Mouse (Mus musculus) C2C12 (cell line): Measurements from ENCODE around the gene Cpt1a. TPM values are rescaled to one million over a fixed set of nuclear protein-coding genes. Genes with fewer than 3 reads are reported as not detected.
A peak's percentile ranks its signal among the peaks of the same experiment; 100 is the strongest.

Experiments
- H3K27me3 ChIP-seq: one replicate; pipeline ENCODE4 v1.6.1; 2011; ENCODE audit not compliant: control insufficient read depth, insufficient read depth, insufficient read length
- H3K36me3 ChIP-seq: one replicate; pipeline ENCODE4 v1.6.1; 2011; ENCODE audit not compliant: control insufficient read depth, insufficient read depth
- H3K4me3 ChIP-seq: one replicate; pipeline ENCODE4 v1.5.1; 2011; ENCODE audit warnings: mild to moderate bottlenecking, control low read depth; ENCODE audit not compliant: poor library complexity, insufficient read depth, severe bottlenecking
- H3K79me2 ChIP-seq: one replicate; pipeline ENCODE4 v1.6.1; 2011; ENCODE audit not compliant: control insufficient read depth, insufficient read depth
- H3K79me3 ChIP-seq: one replicate; pipeline ENCODE4 v1.6.1; 2011; ENCODE audit warnings: low read depth, control low read depth
- H3ac ChIP-seq: one replicate; pipeline ENCODE3; 2011; ENCODE audit warnings: low read depth; ENCODE audit not compliant: control insufficient read depth, insufficient read length
- CEBPB ChIP-seq: IDR thresholded peaks from one replicate; pipeline ENCODE4 v1.6.1; 2011; ENCODE audit warnings: low read depth, mild to moderate bottlenecking, control low read depth, moderate library complexity
- CTCF ChIP-seq: IDR thresholded peaks from one replicate; pipeline ENCODE4 v1.5.1; 2011; ENCODE audit not compliant: control insufficient read depth, insufficient read depth, insufficient read length
- FOSL1 ChIP-seq: IDR thresholded peaks from one replicate; pipeline ENCODE4 v1.8.0; 2011; ENCODE audit warnings: mild to moderate bottlenecking, low read length; ENCODE audit not compliant: poor library complexity, insufficient read depth, severe bottlenecking
- MAX ChIP-seq: IDR thresholded peaks from one replicate; pipeline ENCODE4 v1.6.1; 2011; ENCODE audit warnings: mild to moderate bottlenecking, control low read depth
- MYOD1 ChIP-seq: IDR thresholded peaks from one replicate; pipeline ENCODE4 v1.6.1; 2011; ENCODE audit warnings: low read depth; ENCODE audit not compliant: control insufficient read depth, insufficient read length
- MYOG ChIP-seq: IDR thresholded peaks from one replicate; pipeline ENCODE4 v1.6.1; 2011; ENCODE audit not compliant: control insufficient read depth, insufficient read length; ENCODE audit errors: extremely low read depth
- USF1 ChIP-seq: IDR thresholded peaks from one replicate; pipeline ENCODE4 v1.6.1; 2011; ENCODE audit warnings: low read depth, mild to moderate bottlenecking, control low read depth, moderate library complexity
- polyA plus RNA-seq: library from polyadenylated mRNA; unstranded; fragments of >200 nt; fragmentation: generic; extraction: Trizol; gene quantifications from one replicate; pipeline ENCODE4 v1.2.1, GENCODE M21; 2012; ENCODE audit warnings: missing spikeins

Gene Cpt1a
- polyA plus RNA-seq, 1 experiment: 56.7 TPM

DNA sequence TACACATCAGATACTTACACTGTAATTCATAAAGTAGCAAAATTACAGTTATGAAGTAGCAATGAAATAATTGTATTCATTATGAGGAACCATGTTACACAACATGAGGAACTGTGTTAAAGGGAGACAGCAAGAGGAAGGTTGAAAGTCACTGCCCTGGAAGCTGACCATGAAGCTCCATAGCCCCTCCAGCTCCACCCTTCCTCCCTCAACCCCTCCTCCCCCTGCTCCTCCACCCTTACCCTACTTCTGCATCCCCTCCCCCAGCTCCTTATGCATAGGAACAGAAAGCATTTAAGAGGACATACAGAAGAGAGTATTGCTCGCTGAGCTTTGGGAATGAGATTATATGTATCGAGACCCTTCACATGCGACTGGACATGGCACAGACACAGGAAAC, 56.5 kb downstream of the Cpt1a start:
- no peak for TF ChIP-seq CEBPB
- no peak for TF ChIP-seq MYOD1
- TF ChIP-seq MAX: no peak
- TF ChIP-seq FOSL1: no peak
- no peak for TF ChIP-seq CTCF
- no peak for TF ChIP-seq USF1
- TF ChIP-seq MYOG: no peak
- no peaks in the 10 kb centered on the region for H3K79me3 ChIP-seq
- no peak overlapping the region for H3K4me3 ChIP-seq
- H3ac ChIP-seq: no peak overlapping the region
- H3K27me3 ChIP-seq: no peaks in the 10 kb centered on the region
- H3K36me3 ChIP-seq: peaks cover 47% of the 10 kb centered on the region
- H3K79me2 ChIP-seq: no peaks in the 10 kb centered on the region

DNA sequence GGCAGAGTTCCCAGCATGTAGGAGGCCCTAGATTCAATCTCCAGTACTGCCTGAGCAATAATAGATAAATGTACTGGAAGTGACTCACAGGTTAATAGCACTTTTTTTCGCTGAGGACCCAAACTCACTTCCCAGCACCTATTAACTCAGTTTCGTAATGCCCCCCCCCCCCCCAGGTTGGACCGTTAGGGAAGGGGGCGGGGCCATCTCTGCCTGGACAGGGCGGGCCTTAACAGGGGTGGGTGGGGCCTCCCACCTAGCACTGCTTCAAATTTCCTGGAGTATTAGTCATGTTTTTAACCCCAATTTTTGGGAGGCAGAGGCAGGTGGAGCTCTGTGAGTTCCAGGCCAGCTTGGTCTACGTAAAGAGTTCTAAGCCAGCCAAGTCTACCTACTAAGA, 65.9 kb downstream of the Cpt1a start:
- Histone ChIP-seq H3ac (no peak overlapping the region), H3K4me3 (no peak overlapping the region), H3K27me3 (no peaks in the 10 kb centered on the region), H3K79me2 (no peaks in the 10 kb centered on the region), H3K79me3 (no peaks in the 10 kb centered on the region), H3K36me3 (peaks cover 28% of the 10 kb centered on the region)
- no peak for TF ChIP-seq CTCF

DNA sequence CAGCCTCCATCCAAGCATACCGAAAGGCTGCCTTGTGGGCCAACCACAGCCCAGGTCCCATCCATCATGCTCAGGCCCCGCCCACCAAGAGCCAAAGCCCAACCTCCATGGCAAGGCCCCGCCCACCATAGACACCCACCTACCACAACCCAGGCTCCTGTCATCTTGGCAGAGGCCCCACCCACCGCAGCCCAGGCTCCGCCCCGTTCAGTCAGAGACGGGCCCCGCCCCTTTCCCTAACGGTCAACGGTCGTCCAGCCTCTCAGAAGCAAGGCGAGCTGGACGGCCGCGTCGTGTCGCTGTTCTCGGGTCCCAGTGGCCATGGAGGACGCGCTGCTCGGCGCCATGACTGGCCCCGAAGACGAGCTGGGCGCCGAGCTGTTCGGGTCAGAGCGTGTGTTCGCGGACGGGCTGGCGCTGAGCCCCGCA, 66.5 kb downstream of the Cpt1a start, which contains the start of gene Tesmin:
Gene Tesmin, plus strand, starts transcription at position 229 of the 429 bp plus-strand sequence.
- TF ChIP-seq MYOG (no peak), MAX (no peak), USF1 (no peak), CTCF (no peak)

DNA sequence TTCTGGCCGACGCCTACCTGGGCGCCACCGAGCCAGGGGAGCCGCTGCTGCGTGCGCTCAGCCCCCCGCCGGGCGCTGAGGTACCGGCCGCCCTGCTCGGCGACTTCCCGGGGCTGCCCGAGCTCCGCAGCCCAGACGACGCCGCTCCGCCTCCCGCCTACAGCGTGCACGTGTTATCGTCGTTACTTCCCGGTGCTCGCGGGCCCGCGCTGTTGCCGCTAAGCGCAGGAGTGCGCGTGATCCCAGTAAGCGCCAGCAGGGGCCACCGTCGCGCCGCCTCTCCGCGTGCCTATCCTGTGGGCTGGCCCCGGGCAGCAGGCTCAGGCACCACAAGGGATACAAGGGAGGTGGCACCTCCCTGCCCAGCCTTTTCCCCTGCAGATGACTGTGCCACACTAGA, 67.0 kb downstream of the Cpt1a start:
- H3K79me2 ChIP-seq: no peaks in the 10 kb centered on the region
- H3K79me3 ChIP-seq: no peaks in the 10 kb centered on the region
- no peak overlapping the region for H3K4me3 ChIP-seq
- no peaks in the 10 kb centered on the region for H3K27me3 ChIP-seq
- H3ac ChIP-seq: no peak overlapping the region
- TF ChIP-seq CTCF: peak; percentile 51
- no peak for TF ChIP-seq USF1
- peaks cover 21% of the 10 kb centered on the region for H3K36me3 ChIP-seq

More for the DNA sequence above, 66.5 kb downstream of the Cpt1a start, which contains the start of gene Tesmin:
- Histone ChIP-seq H3K79me2 (no peaks in the 10 kb centered on the region), H3K27me3 (no peaks in the 10 kb centered on the region), H3K36me3 (peaks cover 26% of the 10 kb centered on the region), H3K79me3 (no peaks in the 10 kb centered on the region), H3K4me3 (no peak within 1 kb of the TSS), H3ac (no peak within 1 kb of the TSS)

DNA sequence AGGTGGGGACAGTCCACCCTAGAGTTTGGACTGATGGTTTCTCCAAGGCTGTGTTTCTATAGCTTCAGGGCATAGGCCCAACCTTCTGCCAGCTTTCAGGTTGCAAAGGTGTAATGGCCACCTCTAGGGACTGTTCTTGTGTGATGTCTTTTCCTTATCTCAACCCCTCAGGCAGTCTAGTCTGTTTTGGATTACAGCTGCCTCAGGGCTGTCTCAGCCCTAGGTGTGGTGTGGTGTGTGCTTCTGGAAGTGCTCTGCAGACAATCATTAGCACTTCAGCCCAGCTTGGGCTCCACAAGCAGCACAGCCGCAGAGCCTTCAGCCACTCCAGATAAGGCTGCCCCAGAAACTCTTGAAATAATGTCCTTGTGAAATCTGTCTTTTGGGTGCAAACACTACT, 70.2 kb downstream of the Cpt1a start:
- Histone ChIP-seq H3ac (no peak overlapping the region), H3K79me2 (no peaks in the 10 kb centered on the region), H3K4me3 (no peak overlapping the region), H3K36me3 (no peaks in the 10 kb centered on the region), H3K79me3 (no peaks in the 10 kb centered on the region), H3K27me3 (no peaks in the 10 kb centered on the region)
- TF ChIP-seq CEBPB: no peak
- no peak for TF ChIP-seq MYOD1
- no peak for TF ChIP-seq MYOG
- no peak for TF ChIP-seq CTCF
- no peak for TF ChIP-seq MAX
- TF ChIP-seq USF1: no peak
- TF ChIP-seq FOSL1: no peak

DNA sequence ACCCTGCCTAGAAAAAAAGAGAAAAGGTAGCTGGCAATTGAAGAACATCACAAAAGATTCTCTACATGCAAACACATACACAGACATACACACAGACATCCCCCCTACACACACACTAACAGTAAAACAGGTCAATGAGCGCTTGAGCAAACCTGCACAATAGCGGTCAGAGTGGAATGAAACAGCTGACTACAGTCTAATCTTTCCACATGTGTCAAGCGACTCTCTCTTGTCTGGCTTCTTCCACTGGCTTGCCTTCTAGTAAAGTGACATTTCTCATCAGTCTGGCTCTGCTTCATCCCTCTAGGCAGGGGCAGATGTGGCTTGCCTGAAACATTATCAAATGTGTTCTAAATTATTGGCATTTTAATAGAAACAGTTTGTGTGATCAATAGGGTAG, 72.1 kb downstream of the Cpt1a start:
- TF ChIP-seq FOSL1 (no peak), CEBPB (no peak), MYOD1 (no peak)
- Histone ChIP-seq H3K79me2 (no peaks in the 10 kb centered on the region), H3K27me3 (no peaks in the 10 kb centered on the region), H3ac (no peak overlapping the region), H3K36me3 (no peaks in the 10 kb centered on the region), H3K79me3 (no peaks in the 10 kb centered on the region), H3K4me3 (no peak overlapping the region)

DNA sequence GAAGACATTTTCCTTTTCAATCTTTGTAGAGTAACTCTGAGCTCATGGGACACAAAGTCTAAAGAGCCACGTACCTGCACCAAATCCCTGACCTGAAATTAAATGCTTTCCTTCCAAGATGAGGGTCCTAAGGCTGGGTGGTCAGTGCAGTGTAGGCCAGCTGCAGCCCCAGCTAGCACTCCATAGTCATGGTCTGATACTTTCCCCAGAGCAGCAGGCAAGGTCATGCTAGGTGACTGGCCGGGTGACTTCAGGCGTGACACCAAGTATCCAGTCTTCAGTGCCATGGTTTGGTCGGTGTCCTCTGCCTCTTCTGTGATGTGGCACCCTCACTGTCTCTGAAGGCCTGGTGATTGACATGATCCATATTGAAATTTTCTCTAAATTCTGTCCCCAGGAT, 77.9 kb downstream of the Cpt1a start:
- H3K27me3 ChIP-seq: no peaks in the 10 kb centered on the region
- no peak overlapping the region for H3K4me3 ChIP-seq
- no peaks in the 10 kb centered on the region for H3K79me3 ChIP-seq
- H3K79me2 ChIP-seq: no peaks in the 10 kb centered on the region
- no peak overlapping the region for H3ac ChIP-seq
- no peak for TF ChIP-seq MYOD1
- H3K36me3 ChIP-seq: no peaks in the 10 kb centered on the region
